8 mouse cellular contexts compared by ENCODE assay signal in the genomic region with DNA sequence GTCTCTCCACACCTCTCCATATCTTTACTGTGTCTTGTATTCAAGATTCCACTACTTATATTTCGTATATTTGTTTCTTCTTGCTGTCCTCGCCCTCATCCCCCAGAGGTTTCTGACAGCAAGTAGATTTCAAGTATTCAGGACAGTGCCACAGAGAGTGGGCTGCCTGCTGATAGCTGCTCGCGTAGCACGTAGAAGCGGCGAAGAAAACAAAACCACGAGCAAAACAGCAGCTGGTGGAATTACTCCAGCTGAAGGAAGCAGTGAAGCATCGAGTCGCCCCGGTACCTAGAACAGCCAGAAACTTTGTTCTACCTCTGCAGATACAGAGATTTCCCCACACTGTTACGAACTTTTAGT. TPM values are rescaled to one million over a fixed set of nuclear protein-coding genes. Genes with fewer than 3 reads are reported as not detected.
DNase-seq lines count a peak whose midpoint lies in the region; ATAC-seq and TF ChIP-seq lines count a peak whose summit lies in the region.

No protein-coding gene starts in this region.

- no peak for TF ChIP-seq EP300 in liver, postnatal 0 days (IDR thresholded peaks at IDR 0.05; ENCODE audit: low read depth)

- no peaks in the 10 kb centered on the region for H3K27me3 ChIP-seq in kidney, embryonic 16.5 days (ENCODE audit: insufficient read depth, low read length)
- peaks cover 16% of the 10 kb centered on the region for H3K27me3 ChIP-seq in G1E (ENCODE audit: insufficient read depth, low read length)
- H3K27me3 ChIP-seq in embryonic facial prominence, embryonic 10.5 days (replicated peaks; ENCODE audit: low read depth, poor library complexity, severe bottlenecking) = no peaks in the 10 kb centered on the region
- no peaks in the 10 kb centered on the region for H3K27me3 ChIP-seq in hindbrain, embryonic 16.5 days (replicated peaks; ENCODE audit: control insufficient read depth, insufficient read depth, low read length)
- no peaks in the 10 kb centered on the region for H3K27me3 ChIP-seq in liver, postnatal 0 days (ENCODE audit: insufficient read depth, low read length)

- H3K9me3 ChIP-seq in kidney, embryonic 16.5 days (ENCODE audit: low read length) = no peaks in the 10 kb centered on the region
- H3K9me3 ChIP-seq in G1E (replicated peaks) = no peaks in the 10 kb centered on the region
- H3K9me3 ChIP-seq in embryonic facial prominence, embryonic 10.5 days = no peaks in the 10 kb centered on the region
- no peaks in the 10 kb centered on the region for H3K9me3 ChIP-seq in hindbrain, embryonic 16.5 days (ENCODE audit: control insufficient read depth, low read length)
- H3K9me3 ChIP-seq in liver, postnatal 0 days (ENCODE audit: low read length) = no peaks in the 10 kb centered on the region

- H3K9ac ChIP-seq in kidney, embryonic 16.5 days (replicated peaks; ENCODE audit: low read length) = peak overlapping the region; percentile 88
- peak overlapping the region; percentile 93 for H3K9ac ChIP-seq in hindbrain, embryonic 16.5 days (ENCODE audit: low read depth, low read length)
- peak overlapping the region; percentile 75 for H3K9ac ChIP-seq in liver, postnatal 0 days (replicated peaks)

- ATAC-seq in kidney, embryonic 16.5 days (ENCODE audit: low FRiP score, low TSS enrichment) = peak; percentile 37; the same call in 1 of the 2 replicates
- 0 out of 2 replicates have a peak, but pooled peaks have one; percentile 3 for ATAC-seq in G1E (ENCODE audit: extremely low read depth, insufficient number of reproducible peaks, low FRiP score, poor library complexity, severe bottlenecking)
- ATAC-seq in hindbrain, embryonic 16.5 days = peak; percentile 61; the same call in 1 of the 2 replicates
- peak; percentile 37; the same call in 1 of the 2 replicates for ATAC-seq in liver, postnatal 0 days

- 19% methylated on average over 12 of the region's 12 CpGs for WGBS in kidney, embryonic 16.5 days
- 17% methylated on average over 12 of the region's 12 CpGs for WGBS in embryonic facial prominence, embryonic 10.5 days
- whole genome bisulfite sequencing in hindbrain, embryonic 16.5 days = 15% methylated on average over 12 of the region's 12 CpGs
- 14% methylated on average over 12 of the region's 12 CpGs for WGBS in liver, postnatal 0 days (ENCODE audit: insufficient replicate concordance)

- peak overlapping the region; percentile 97 for H3K27ac ChIP-seq in kidney, embryonic 16.5 days (ENCODE audit: low read length)
- peak overlapping the region; percentile 87 for H3K27ac ChIP-seq in embryonic facial prominence, embryonic 10.5 days (replicated peaks)
- peak overlapping the region; percentile 96 for H3K27ac ChIP-seq in hindbrain, embryonic 16.5 days (ENCODE audit: low read depth, low read length)
- peak overlapping the region; percentile 93 for H3K27ac ChIP-seq in liver, postnatal 0 days (ENCODE audit: low read depth)

- no peak for DNase-seq in kidney, adult 18-20 months
- no peak for DNase-seq in G1E (ENCODE audit: low spot score)
- no peak for DNase-seq in embryonic facial prominence, embryonic 10.5 days (ENCODE audit: low spot score)
- DNase-seq in liver, postnatal 0 days = peak; percentile 24
- peak; percentile 5 to 18 for DNase-seq in thymus, postnatal 10 days (ENCODE audit: low spot score in 2 of 2)
- DNase-seq in urinary bladder, postnatal 4 days (ENCODE audit: low spot score in 2 of 2) = no peak

- H3K4me3 ChIP-seq in kidney, embryonic 16.5 days (ENCODE audit: low read length) = peak overlapping the region; percentile 87
- peak overlapping the region; percentile 92 for H3K4me3 ChIP-seq in G1E (ENCODE audit: low read depth, low read length)
- H3K4me3 ChIP-seq in embryonic facial prominence, embryonic 10.5 days = peak overlapping the region; percentile 90
- H3K4me3 ChIP-seq in hindbrain, embryonic 16.5 days (ENCODE audit: low read length) = peak overlapping the region; percentile 90
- peak overlapping the region; percentile 85 for H3K4me3 ChIP-seq in liver, postnatal 0 days (ENCODE audit: low read depth, low read length)

- peaks cover 9% of the 10 kb centered on the region; the same call in 1 of the 2 replicates for H3K36me3 ChIP-seq in kidney, embryonic 16.5 days (ENCODE audit: insufficient read depth, low read length)
- H3K36me3 ChIP-seq in G1E (replicated peaks) = peaks cover 20% of the 10 kb centered on the region
- H3K36me3 ChIP-seq in embryonic facial prominence, embryonic 10.5 days (replicated peaks) = peaks cover 22% of the 10 kb centered on the region
- H3K36me3 ChIP-seq in hindbrain, embryonic 16.5 days (ENCODE audit: control insufficient read depth, insufficient read depth, low read length) = 0 out of 2 replicates have a peak, but pooled peaks cover 2% of the 10 kb centered on the region
- peaks cover 3% of the 10 kb centered on the region; the same call in 1 of the 2 replicates for H3K36me3 ChIP-seq in liver, postnatal 0 days (replicated peaks; ENCODE audit: insufficient read depth, low read length)

- H3K4me1 ChIP-seq in kidney, embryonic 16.5 days (ENCODE audit: insufficient read depth, low read length) = peaks cover 12% of the 10 kb centered on the region
- peaks cover 23% of the 10 kb centered on the region for H3K4me1 ChIP-seq in G1E (ENCODE audit: insufficient read depth, low read depth, low read length)
- H3K4me1 ChIP-seq in embryonic facial prominence, embryonic 10.5 days = peaks cover 19% of the 10 kb centered on the region
- peaks cover 19% of the 10 kb centered on the region for H3K4me1 ChIP-seq in hindbrain, embryonic 16.5 days (ENCODE audit: control insufficient read depth, insufficient read depth, low read depth, low read length)
- H3K4me1 ChIP-seq in liver, postnatal 0 days (ENCODE audit: insufficient read depth) = peaks cover 25% of the 10 kb centered on the region

- no peak for TF ChIP-seq CTCF in G1E (IDR thresholded peaks at IDR 0.05; ENCODE audit: low read depth, low read length)
- TF ChIP-seq CTCF in liver, postnatal 0 days (IDR thresholded peaks at IDR 0.05; ENCODE audit: low read depth) = no peak

- peak overlapping the region; percentile 92 for H3K4me2 ChIP-seq in kidney, embryonic 16.5 days (replicated peaks; ENCODE audit: low read depth, low read length)
- peak overlapping the region; percentile 75 for H3K4me2 ChIP-seq in hindbrain, embryonic 16.5 days (ENCODE audit: low read length)
- H3K4me2 ChIP-seq in liver, postnatal 0 days (ENCODE audit: low read depth, low read length) = peak overlapping the region; percentile 93

RNA-seq across cellular contexts. Expression of gene Exoc3, which starts 0.4 kb away (rescaled TPM):
- 68.1 and 70.0 TPM in 2 replicates for polyA plus RNA-seq in kidney, embryonic 16.5 days (2015; fragmentation: Nextera tagmentation; extraction: Ambion mirVana)
- total RNA-seq in G1E (2014; fragmentation: Nextera tagmentation) = 34.3 and 39.1 TPM in 2 replicates
- total RNA-seq in G1E (2017) = 43.7 and 46.7 TPM in 2 replicates
- 7.9 and 26.6 TPM in 2 replicates for polyA plus RNA-seq in G1E (2012)
- polyA plus RNA-seq in embryonic facial prominence, embryonic 10.5 days (2016; fragmentation: Nextera tagmentation; extraction: Ambion mirVana) = 77.4 and 82.2 TPM in 2 replicates
- polyA plus RNA-seq in hindbrain, embryonic 16.5 days (2015; fragmentation: Nextera tagmentation; extraction: Ambion mirVana) = 117 and 118 TPM in 2 replicates
- 15.7 and 19.6 TPM in 2 replicates for polyA plus RNA-seq in liver, postnatal 0 days (2015; fragmentation: Nextera tagmentation; extraction: Ambion mirVana)

Comparison
In these comparisons a context has a peak if more than half of its experiments do, and no peak if none do; other contexts are left out.
1. ATAC-seq: peak in every context shown above with its lines; median percentile 61 in hindbrain, embryonic 16.5 days; 37 in kidney, embryonic 16.5 days; 37 in liver, postnatal 0 days; 3 in G1E.
2. DNase-seq: peak in liver, postnatal 0 days (single experiment) and thymus, postnatal 10 days (2 of 2); none in kidney, adult 18-20 months (single experiment), G1E (single experiment), embryonic facial prominence, embryonic 10.5 days (single experiment) and urinary bladder, postnatal 4 days (0 of 2).
3. Peak in every context shown above with its lines, with median percentiles within 50 percentile points of each other: H3K27ac ChIP-seq, H3K4me2 ChIP-seq, H3K4me3 ChIP-seq and H3K9ac ChIP-seq.